Mouse (Mus musculus) mesoderm, embryonic 11.5 days (tissue): ENCODE data around the gene Rnf224.
"Not testable (repeated sequence)": the region's sequence is repeated elsewhere in the genome, so short reads cannot be mapped to it uniquely, and the experiment has no call there.

ENCODE experiments used
- DNase-seq: peaks from one replicate; pipeline ENCODE4 v3.0.0-alpha.2; 2012; ENCODE audit warnings: low read depth, low spot score

Rnf224 gene

DNA sequence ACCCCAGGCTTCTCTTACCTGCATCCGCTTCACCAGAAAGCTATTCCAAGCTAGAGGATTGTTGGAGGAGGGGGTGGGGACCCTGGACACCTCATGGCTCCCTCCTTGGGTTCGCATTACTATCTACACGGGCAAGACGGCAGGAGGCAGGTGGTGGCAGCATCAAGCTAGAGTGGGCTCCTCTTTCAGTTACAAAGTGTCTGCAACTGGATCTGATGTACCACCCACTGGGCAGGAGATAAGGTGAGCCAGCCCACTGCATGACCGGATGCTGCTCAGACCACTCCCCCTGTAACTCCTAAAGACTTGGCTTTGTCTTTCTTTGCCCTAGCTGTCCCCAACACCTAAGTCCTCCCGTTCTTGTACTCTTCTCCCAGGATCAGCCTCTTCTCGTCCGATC lies at the start of gene Rnf224:
Rnf224 (minus strand) TSS at position 174 of the 400 bp plus-strand sequence.
- no peak for DNase-seq

- DNase-seq, result no peak
Observed at GRCm38 (mm10) chr2:25286314-25286713, 49.7 kb upstream of the Rnf224 start.

DNA sequence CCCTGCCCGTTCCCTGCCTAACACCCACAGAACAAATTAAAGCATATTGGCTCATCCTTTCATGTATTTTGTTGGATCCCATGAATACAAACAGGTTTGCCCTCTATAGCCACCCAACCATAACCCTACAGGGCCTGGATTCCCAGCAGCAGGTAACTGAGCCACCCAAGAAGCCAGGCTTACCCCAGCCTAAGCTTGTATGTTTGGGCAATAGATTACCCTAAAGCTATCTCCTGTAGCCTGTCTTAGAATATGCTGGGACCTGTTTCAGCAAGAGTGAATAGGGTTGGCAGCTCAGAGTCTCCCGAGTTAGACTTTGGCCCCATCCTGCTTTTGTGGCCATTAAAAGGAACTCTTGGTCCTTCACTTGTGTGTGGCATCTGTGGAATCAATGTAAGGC lies 49.0 kb upstream of the Rnf224 start:
- no peak for DNase-seq

DNA sequence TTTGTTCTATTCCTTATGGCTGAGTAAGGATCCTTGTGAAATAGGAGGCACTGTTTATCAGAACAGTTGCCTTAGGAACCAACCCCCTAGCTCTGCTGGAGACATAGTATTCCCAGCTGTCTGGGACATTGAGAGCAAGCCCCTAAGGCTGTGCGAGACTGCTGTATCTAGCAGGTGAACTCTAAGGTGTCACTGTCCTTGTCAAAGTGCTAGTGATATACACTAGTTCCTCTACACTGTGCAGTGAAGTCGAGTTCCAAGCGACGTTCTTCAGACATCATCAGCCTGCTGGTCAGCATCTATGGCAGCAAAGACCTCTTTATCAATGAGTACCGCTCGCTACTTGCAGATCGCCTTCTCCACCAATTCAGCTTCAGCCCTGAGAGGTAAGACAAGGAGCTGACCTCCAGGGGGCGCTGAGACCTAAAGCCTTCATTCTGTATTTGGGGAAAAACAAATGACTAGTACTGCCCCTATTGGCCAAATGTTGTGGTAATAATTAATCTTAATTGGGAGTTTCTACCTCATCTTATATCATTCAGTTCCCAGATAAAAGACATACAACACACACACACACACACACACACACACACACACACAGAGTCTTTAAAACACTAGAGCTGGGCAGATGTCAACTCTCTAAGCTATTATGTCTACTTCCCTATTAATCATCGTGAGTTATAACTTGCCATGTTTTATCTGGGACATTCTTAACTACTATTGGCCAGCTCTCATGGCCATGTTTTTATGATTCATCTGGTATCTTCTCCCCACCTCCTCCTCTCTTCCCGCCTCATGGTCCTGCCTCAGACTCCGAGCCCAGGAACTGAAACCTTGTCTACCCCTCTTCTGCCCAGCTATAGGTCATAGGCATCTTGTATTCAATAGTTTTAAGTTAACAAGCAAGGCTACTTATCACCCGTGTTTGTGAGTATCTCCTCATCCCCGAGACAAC lies 42.6 kb upstream of the Rnf224 start:
- DNase-seq, result peak; percentile 82

GRCm38 (mm10) chr2:25273010-25273409 lies 36.4 kb upstream of the Rnf224 start:
- no peak for DNase-seq

- no peak for DNase-seq
Observed at GRCm38 (mm10) chr2:25272515-25272914, 35.9 kb upstream of the Rnf224 start.

GRCm38 (mm10) chr2:25271827-25272511 lies 35.4 kb upstream of the Rnf224 start, which contains the start of the genes Ssna1 and Anapc2:
Ssna1 (minus strand) TSS chr2:25272438.
Anapc2 (plus strand) TSS chr2:25272478.
- DNase-seq, result peak; percentile 98

- DNase-seq, result no peak
Observed at GRCm38 (mm10) chr2:25267746-25268309, 31.2 kb upstream of the Rnf224 start.

DNA sequence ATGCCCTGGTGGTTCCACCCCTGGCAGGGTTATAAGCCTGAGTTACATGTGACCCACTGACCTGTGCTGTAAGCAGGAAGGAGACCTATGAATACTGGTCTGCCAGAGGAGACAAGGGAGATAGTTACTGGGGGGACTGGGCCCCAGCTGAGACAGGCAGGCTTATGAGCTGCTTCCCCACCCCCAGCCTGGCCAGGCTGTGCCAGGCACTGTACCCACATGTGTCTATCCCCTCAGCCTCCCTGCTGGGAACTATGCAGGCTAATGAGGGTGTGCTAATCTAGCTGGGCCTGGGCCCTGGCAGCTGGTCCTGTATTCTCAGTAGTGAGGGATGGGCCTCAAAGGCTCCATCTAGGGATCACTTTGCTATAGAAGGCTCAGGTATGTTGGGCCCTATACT lies 30.7 kb upstream of the Rnf224 start:
- no peak for DNase-seq

DNA sequence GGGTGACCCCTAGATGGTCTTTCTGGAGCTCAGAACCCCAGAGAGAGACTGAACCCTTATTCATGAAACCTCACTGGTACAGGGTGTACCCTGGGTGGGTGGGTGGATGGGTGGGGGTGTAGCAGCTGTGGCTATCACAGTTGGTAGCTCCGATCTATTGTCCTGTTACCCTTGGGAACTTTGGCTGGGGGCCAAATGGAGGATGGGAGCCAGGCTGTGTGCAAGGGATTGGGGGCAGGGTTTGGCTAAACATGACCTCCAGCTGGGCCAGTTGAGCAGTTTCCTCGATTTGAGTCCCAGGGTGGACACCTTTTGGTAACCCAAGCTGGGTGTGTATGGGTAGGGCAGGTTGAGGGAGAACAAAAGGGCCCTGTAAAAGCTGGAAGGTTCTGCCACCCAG lies 30.1 kb upstream of the Rnf224 start:
- no peak for DNase-seq

GRCm38 (mm10) chr2:25265897-25266656 lies 29.5 kb upstream of the Rnf224 start:
- DNase-seq, result no peak

DNA sequence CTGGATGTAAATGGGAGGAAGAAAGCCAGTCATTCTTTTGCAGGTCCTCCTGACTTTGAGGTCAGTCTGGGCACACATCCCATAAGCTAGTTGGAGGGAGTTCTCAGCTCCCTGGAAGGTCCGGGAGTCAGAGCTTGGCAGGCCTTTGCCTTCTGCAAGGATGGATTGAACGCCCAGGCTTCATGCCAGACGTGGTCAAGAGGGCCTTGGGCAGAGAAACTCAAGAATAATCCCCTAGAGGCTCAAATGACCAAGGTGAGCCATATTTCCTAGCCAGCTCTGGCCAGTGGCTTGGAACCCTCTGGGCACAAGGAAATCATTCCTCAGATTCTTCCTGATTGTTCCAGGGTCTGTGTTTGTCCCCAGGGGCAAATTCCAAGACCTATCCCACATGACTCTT lies 28.3 kb upstream of the Rnf224 start:
- no peak for DNase-seq

DNA sequence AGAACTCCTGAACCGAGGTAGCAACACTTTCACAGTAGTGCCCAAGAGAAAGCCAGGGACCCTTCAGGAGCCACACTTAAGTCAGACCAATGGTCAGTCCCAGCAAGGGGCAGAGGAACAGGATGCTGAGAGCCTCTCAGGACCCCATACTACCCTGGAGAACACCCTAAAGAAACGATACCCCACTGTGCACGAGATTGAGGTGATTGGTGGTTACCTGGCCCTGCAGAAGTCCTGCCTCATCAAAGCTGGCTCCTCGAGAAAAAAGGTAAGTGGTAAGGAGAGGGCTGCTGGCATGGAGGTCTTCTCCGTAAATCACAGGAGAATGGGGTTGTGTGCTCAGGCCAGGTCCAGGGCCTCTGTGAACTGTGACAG lies 27.7 kb upstream of the Rnf224 start:
- no peak for DNase-seq

DNA sequence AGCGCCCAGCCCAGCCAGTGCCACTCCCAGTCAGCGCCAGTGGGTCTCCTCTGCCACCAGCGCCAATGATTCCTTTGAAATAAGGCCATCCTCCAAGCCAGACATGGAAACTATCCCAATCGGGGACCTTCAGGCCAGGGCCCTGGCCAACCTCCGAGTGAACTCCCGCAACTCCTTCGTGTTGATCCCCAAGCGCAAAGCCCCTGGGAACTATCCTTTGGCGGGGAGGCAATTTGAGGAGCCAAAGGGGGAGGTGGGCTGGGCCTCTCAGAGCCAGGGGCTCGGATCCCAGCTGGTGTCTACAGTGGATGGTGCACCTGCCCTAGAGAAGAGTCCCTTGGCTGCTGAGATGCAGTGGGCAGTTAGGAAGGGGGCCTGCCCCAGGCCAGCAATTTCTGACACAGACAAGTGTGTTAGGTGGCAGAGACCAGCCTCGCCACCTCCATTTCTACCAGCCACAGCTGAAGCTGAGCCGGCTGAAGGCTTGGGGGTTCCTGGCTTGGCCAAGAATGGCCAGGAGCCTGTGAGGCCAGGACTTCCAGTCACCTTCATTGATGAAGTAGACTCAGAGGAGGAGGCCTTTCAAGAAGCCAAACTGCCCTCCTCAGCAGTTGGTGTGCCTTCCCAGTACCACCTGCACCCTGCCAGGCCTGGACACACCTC lies 27.2 kb upstream of the Rnf224 start:
- no peak for DNase-seq

- peak; percentile 48 for DNase-seq
Observed at GRCm38 (mm10) chr2:25262795-25263622, 26.4 kb upstream of the Rnf224 start.

GRCm38 (mm10) chr2:25262291-25262767 lies 25.7 kb upstream of the Rnf224 start, which contains the start of gene Tprn:
Tprn (plus strand) TSS chr2:25262618.
- DNase-seq, result peak; percentile 96

GRCm38 (mm10) chr2:25261870-25262269 lies 25.3 kb upstream of the Rnf224 start:
- no peak for DNase-seq

GRCm38 (mm10) chr2:25258887-25259286 lies 22.3 kb upstream of the Rnf224 start:
- no peak for DNase-seq

- not testable (repeated sequence) for DNase-seq
Observed at GRCm38 (mm10) chr2:25257250-25257649, 20.7 kb upstream of the Rnf224 start.
